Mouse (Mus musculus): Measurements from ENCODE around the gene Glrp1.

Gene Glrp1

GRCm38 (mm10) chr1:88509789-88510188 lies at the start of gene Glrp1:
Gene Glrp1 (minus strand): TSS chr1:88510066.
- no peak for DNase-seq (ENCODE audit: inconsistent age in 2 of 2, low spot score in 1 of 2)

- peak; percentile 81 to 87 for DNase-seq (ENCODE audit: inconsistent age in 2 of 2, low spot score in 1 of 2)
Observed at GRCm38 (mm10) chr1:88559258-88559657, 49.4 kb upstream of the Glrp1 start.

- DNase-seq (ENCODE audit: inconsistent age in 2 of 2, low spot score in 1 of 2), result no peak
Observed at GRCm38 (mm10) chr1:88558793-88559192, 48.9 kb upstream of the Glrp1 start.

- DNase-seq (ENCODE audit: inconsistent age in 2 of 2, low spot score in 1 of 2), result no peak
Observed at GRCm38 (mm10) chr1:88556401-88556800, 46.5 kb upstream of the Glrp1 start.

GRCm38 (mm10) chr1:88553500-88554187 lies 43.8 kb upstream of the Glrp1 start:
- DNase-seq (ENCODE audit: inconsistent age in 2 of 2, low spot score in 1 of 2), result no peak

GRCm38 (mm10) chr1:88549263-88549662 lies 39.4 kb upstream of the Glrp1 start:
- DNase-seq (ENCODE audit: inconsistent age in 2 of 2, low spot score in 1 of 2), result no peak

- DNase-seq (ENCODE audit: inconsistent age in 2 of 2, low spot score in 1 of 2), result no peak
Observed at GRCm38 (mm10) chr1:88547172-88547571, 37.3 kb upstream of the Glrp1 start.

GRCm38 (mm10) chr1:88543608-88544007 lies 33.7 kb upstream of the Glrp1 start:
- no peak for DNase-seq (ENCODE audit: inconsistent age in 2 of 2, low spot score in 1 of 2)

GRCm38 (mm10) chr1:88539823-88540222 lies 30.0 kb upstream of the Glrp1 start:
- no peak for DNase-seq (ENCODE audit: inconsistent age in 2 of 2, low spot score in 1 of 2)

GRCm38 (mm10) chr1:88539256-88539655 lies 29.4 kb upstream of the Glrp1 start:
- DNase-seq (ENCODE audit: inconsistent age in 2 of 2, low spot score in 1 of 2), result peak in 1 of 2 experiments; percentile 26

- DNase-seq (ENCODE audit: inconsistent age in 2 of 2, low spot score in 1 of 2), result no peak
Observed at GRCm38 (mm10) chr1:88536308-88536707, 26.4 kb upstream of the Glrp1 start.

- no peak for DNase-seq (ENCODE audit: inconsistent age in 2 of 2, low spot score in 1 of 2)
Observed at GRCm38 (mm10) chr1:88534091-88534490, 24.2 kb upstream of the Glrp1 start.

- DNase-seq (ENCODE audit: inconsistent age in 2 of 2, low spot score in 1 of 2), result no peak
Observed at GRCm38 (mm10) chr1:88526161-88526560, 16.3 kb upstream of the Glrp1 start.

- no peak for DNase-seq (ENCODE audit: inconsistent age in 2 of 2, low spot score in 1 of 2)
Observed at GRCm38 (mm10) chr1:88525622-88526021, 15.8 kb upstream of the Glrp1 start.

- DNase-seq (ENCODE audit: inconsistent age in 2 of 2, low spot score in 1 of 2), result no peak
Observed at GRCm38 (mm10) chr1:88521170-88521747, 11.4 kb upstream of the Glrp1 start.

- no peak for DNase-seq (ENCODE audit: inconsistent age in 2 of 2, low spot score in 1 of 2)
Observed at GRCm38 (mm10) chr1:88513613-88514012, 3.7 kb upstream of the Glrp1 start.

GRCm38 (mm10) chr1:88507886-88508285 lies 2.0 kb downstream of the Glrp1 start:
- no peak for DNase-seq (ENCODE audit: inconsistent age in 2 of 2, low spot score in 1 of 2)

- no peak for DNase-seq (ENCODE audit: inconsistent age in 2 of 2, low spot score in 1 of 2)
Observed at GRCm38 (mm10) chr1:88507214-88507613, 2.7 kb downstream of the Glrp1 start.

- DNase-seq (ENCODE audit: inconsistent age in 2 of 2, low spot score in 1 of 2), result no peak
Observed at GRCm38 (mm10) chr1:88506412-88506811, 3.5 kb downstream of the Glrp1 start.

- DNase-seq (ENCODE audit: inconsistent age in 2 of 2, low spot score in 1 of 2), result no peak
Observed at GRCm38 (mm10) chr1:88505697-88506096, 4.2 kb downstream of the Glrp1 start.

GRCm38 (mm10) chr1:88504531-88504945 lies 5.3 kb downstream of the Glrp1 start:
- no peak for DNase-seq (ENCODE audit: inconsistent age in 2 of 2, low spot score in 1 of 2)

- no peak for DNase-seq (ENCODE audit: inconsistent age in 2 of 2, low spot score in 1 of 2)
Observed at GRCm38 (mm10) chr1:88502822-88503221, 7.0 kb downstream of the Glrp1 start.

- DNase-seq (ENCODE audit: inconsistent age in 2 of 2, low spot score in 1 of 2), result no peak
Observed at GRCm38 (mm10) chr1:88499230-88499737, 10.6 kb downstream of the Glrp1 start.
